Mouse (Mus musculus): ENCODE data around the gene Ptprs. TPM values are rescaled to one million over a fixed set of nuclear protein-coding genes. Genes with fewer than 3 reads are reported as not detected.

The Ptprs gene
- 10 to 100 TPM; 51.6 to 65.6 TPM for total RNA-seq (2023)

GRCm38 (mm10) chr17:56476402-56476752 is at the start of gene Ptprs:
TSS of gene Ptprs (minus strand) at chr17:56476483.

DNA sequence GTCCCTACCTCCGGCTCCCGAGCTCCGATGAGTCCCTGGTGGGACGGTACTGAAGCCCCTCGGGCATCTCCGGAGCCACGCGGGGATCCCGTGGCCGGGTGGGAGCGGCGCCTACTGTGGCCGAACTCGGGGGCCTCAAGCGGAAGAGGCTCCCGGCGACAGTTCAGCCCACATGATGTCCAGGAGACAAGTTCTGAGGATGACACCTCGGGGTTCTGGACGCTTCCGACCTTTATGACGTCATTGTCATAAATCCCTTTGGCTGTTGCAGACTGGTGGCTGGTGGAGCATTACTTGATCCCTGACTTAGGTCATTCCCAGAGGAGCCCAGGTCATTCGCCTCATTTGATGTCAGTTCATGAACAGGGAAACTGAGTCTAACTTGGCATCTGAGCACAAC is 36.0 kb upstream of the Ptprs start, which contains the start of gene Znrf4:
TSS of gene Znrf4 (minus strand) at position 122 of the 400 bp plus-strand sequence.

Other genes starting within 250 kb of the Ptprs start
- gene Fem1a, start 219.7 kb downstream of the Ptprs start, total RNA-seq (2023): 10 to 100 TPM; 17.3 to 18.1 TPM
- 10 to 100 TPM; 25.5 to 30.4 TPM for gene Ticam1, start 199.7 kb downstream of the Ptprs start, total RNA-seq (2023)
- 10 to 100 TPM; 24.0 to 26.1 TPM for gene Plin3, start 183.6 kb downstream of the Ptprs start, total RNA-seq (2023)
- gene Arrdc5, start 176.2 kb downstream of the Ptprs start, total RNA-seq (2023): not detected
- 1 to 10 TPM; 1.5 to 2.3 TPM for gene Uhrf1, start 173.2 kb downstream of the Ptprs start, total RNA-seq (2023)
- 10 to 100 TPM; 30.1 to 31.2 TPM for gene Kdm4b, start 150.4 kb downstream of the Ptprs start, total RNA-seq (2023)
- not detected for gene Znrf4, start 35.9 kb upstream of the Ptprs start, total RNA-seq (2023)
- gene Gm20219, start 77.9 kb upstream of the Ptprs start, total RNA-seq (2023): 1 to 10 TPM; 4.5 to 7.7 TPM
- 100 to 1,000 TPM; 378 to 409 TPM for gene Safb2, start 108.1 kb upstream of the Ptprs start, total RNA-seq (2023)
- 100 to 1,000 TPM; 192 to 207 TPM for gene Safb, start 108.3 kb upstream of the Ptprs start, total RNA-seq (2023)
- 10 to 100 TPM; 62.6 to 67.6 TPM for gene 2410015M20Rik, start 133.3 kb upstream of the Ptprs start, total RNA-seq (2023)
- 100 to 1,000 TPM; 871 to 971 TPM for gene Rpl36, start 136.9 kb upstream of the Ptprs start, total RNA-seq (2023)
- 10 to 100 TPM; 30.7 to 32.1 TPM for gene Lonp1, start 150.4 kb upstream of the Ptprs start, total RNA-seq (2023)
- under 1 TPM; 0.42 to 0.55 TPM for gene Catsperd, start 151.7 kb upstream of the Ptprs start, total RNA-seq (2023)
- 10 to 100 TPM; 68.3 to 70.9 TPM for gene Ranbp3, start 196.8 kb upstream of the Ptprs start, total RNA-seq (2023)
- 10 to 100 TPM; 65.3 to 82.2 TPM for gene Ndufa11, start 241.3 kb upstream of the Ptprs start, total RNA-seq (2023)
- gene Vmac, start 241.5 kb upstream of the Ptprs start, total RNA-seq (2023): 1 to 10 TPM; 5.4 to 5.7 TPM